Mouse (Mus musculus) mature B cell (primary cell): ENCODE measurements around the gene Zbtb9.

Source experiments
- in situ Hi-C: fragments of 300-500 bp; cut with MboI; formaldehyde crosslinking; loops from 2 replicates; pipeline ENCODE4 v1.14.3; 2019

The Zbtb9 gene

GRCm38 (mm10) chr17:26947231-26948100 lies 25.5 kb upstream of the Zbtb9 start:
- in situ Hi-C loops = no loop called here

- in situ Hi-C loops = no loop called here
These were observed 24.5 kb upstream of the Zbtb9 start for GRCm38 (mm10) chr17:26948316-26949050.

GRCm38 (mm10) chr17:26949051-26949577 lies 23.9 kb upstream of the Zbtb9 start:
- in situ Hi-C loops = no loop called here

GRCm38 (mm10) chr17:26949866-26950265 lies 23.1 kb upstream of the Zbtb9 start:
- in situ Hi-C loops = no loop called here

- in situ Hi-C loops = no loop called here
These were observed 22.2 kb upstream of the Zbtb9 start for GRCm38 (mm10) chr17:26950560-26951288.

GRCm38 (mm10) chr17:26951406-26951805 lies 21.6 kb upstream of the Zbtb9 start:
- in situ Hi-C loops = no loop called here

- in situ Hi-C loops = no loop called here
These were observed 20.8 kb upstream of the Zbtb9 start for GRCm38 (mm10) chr17:26951952-26952877.

GRCm38 (mm10) chr17:26953201-26953600 lies 19.8 kb upstream of the Zbtb9 start:
- in situ Hi-C loops = no loop called here

- in situ Hi-C loops = no loop called here
These were observed 19.2 kb upstream of the Zbtb9 start for GRCm38 (mm10) chr17:26953726-26954125.

GRCm38 (mm10) chr17:26956309-26956708 lies 16.7 kb upstream of the Zbtb9 start:
- in situ Hi-C loops = no loop called here

GRCm38 (mm10) chr17:26956895-26957294 lies 16.1 kb upstream of the Zbtb9 start:
- in situ Hi-C loops = no loop called here

GRCm38 (mm10) chr17:26957872-26958271 lies 15.1 kb upstream of the Zbtb9 start:
- in situ Hi-C loops = no loop called here

GRCm38 (mm10) chr17:26958880-26959279 lies 14.1 kb upstream of the Zbtb9 start:
- in situ Hi-C loops = no loop called here

GRCm38 (mm10) chr17:26959815-26960214 lies 13.2 kb upstream of the Zbtb9 start:
- in situ Hi-C loops = no loop called here

- in situ Hi-C loops = no loop called here
These were observed 11.3 kb upstream of the Zbtb9 start for GRCm38 (mm10) chr17:26961572-26962240.

GRCm38 (mm10) chr17:26966993-26967392 lies 6.0 kb upstream of the Zbtb9 start:
- in situ Hi-C loops = no loop called here

GRCm38 (mm10) chr17:26967477-26967876 lies 5.5 kb upstream of the Zbtb9 start:
- in situ Hi-C loops = no loop called here

- in situ Hi-C loops = no loop called here
These were observed 4.8 kb upstream of the Zbtb9 start for GRCm38 (mm10) chr17:26968200-26968611.

GRCm38 (mm10) chr17:26969257-26969656 lies 3.7 kb upstream of the Zbtb9 start:
- in situ Hi-C loops = no loop called here

GRCm38 (mm10) chr17:26970221-26970620 lies 2.7 kb upstream of the Zbtb9 start:
- in situ Hi-C loops = no loop called here
